Mouse (Mus musculus) adrenal gland, adult 8-10 months (tissue): Measurements from ENCODE around the gene Npas2. TPM values are rescaled to one million over a fixed set of nuclear protein-coding genes. Genes with fewer than 3 reads are reported as not detected.

ENCODE experiments used
- DNase-seq: peaks from one replicate; pipeline ENCODE4 v3.0.0; 2022
- total RNA-seq, 4 experiments: library from RNA; stranded (reverse); gene quantifications; 2 replicates each; pipeline ENCODE4 v1.2.4; 2022

Npas2 gene
- total RNA-seq, 4 experiments from 2014 or later: 0.80 to 1.5 (median 1.3) TPM

- DNase-seq: no peak
These were observed 24.1 kb downstream of the Npas2 start for GRCm38 (mm10) chr1:39217584-39217983.

- no peak for DNase-seq
These were observed 34.9 kb downstream of the Npas2 start for GRCm38 (mm10) chr1:39228401-39228800.

GRCm38 (mm10) chr1:39230021-39230420, 36.5 kb downstream of the Npas2 start:
- DNase-seq: no peak

GRCm38 (mm10) chr1:39234815-39235449, 41.4 kb downstream of the Npas2 start:
- DNase-seq: no peak

- no peak for DNase-seq
These were observed 44.1 kb downstream of the Npas2 start for GRCm38 (mm10) chr1:39237503-39238255.

- DNase-seq: no peak
These were observed 47.5 kb downstream of the Npas2 start for GRCm38 (mm10) chr1:39240860-39241584.

- no peak for DNase-seq
These were observed 51.2 kb downstream of the Npas2 start for GRCm38 (mm10) chr1:39244726-39245125.

- no peak for DNase-seq
These were observed 58.1 kb downstream of the Npas2 start for GRCm38 (mm10) chr1:39251679-39252078.

- peak; percentile 73 for DNase-seq
These were observed 60.2 kb downstream of the Npas2 start for GRCm38 (mm10) chr1:39253771-39254170.

- DNase-seq: no peak
These were observed 62.5 kb downstream of the Npas2 start for GRCm38 (mm10) chr1:39256051-39256450.

- DNase-seq: no peak
These were observed 63.2 kb downstream of the Npas2 start for GRCm38 (mm10) chr1:39256513-39257330.

- DNase-seq: no peak
These were observed 63.7 kb downstream of the Npas2 start for GRCm38 (mm10) chr1:39257331-39257594.

GRCm38 (mm10) chr1:39259668-39260067, 66.1 kb downstream of the Npas2 start:
- no peak for DNase-seq

- no peak for DNase-seq
These were observed 66.8 kb downstream of the Npas2 start for GRCm38 (mm10) chr1:39260183-39260978.

GRCm38 (mm10) chr1:39266843-39267512, 73.4 kb downstream of the Npas2 start:
- DNase-seq: no peak

GRCm38 (mm10) chr1:39272976-39273375, 79.4 kb downstream of the Npas2 start:
- no peak for DNase-seq

- DNase-seq: no peak
These were observed 86.9 kb downstream of the Npas2 start for GRCm38 (mm10) chr1:39280391-39280790.

GRCm38 (mm10) chr1:39280989-39281875, 87.7 kb downstream of the Npas2 start:
- peak; percentile 43 for DNase-seq

- no peak for DNase-seq
These were observed 88.4 kb downstream of the Npas2 start for GRCm38 (mm10) chr1:39281888-39282287.

- DNase-seq: no peak
These were observed 89.8 kb downstream of the Npas2 start for GRCm38 (mm10) chr1:39283323-39283722.
